Mouse (Mus musculus): ENCODE results near the gene Rhod. TPM values are rescaled to one million over a fixed set of nuclear protein-coding genes. Genes with fewer than 3 reads are reported as not detected.

The Rhod gene
- polyA plus RNA-seq, 1 experiment from 2014 or later, result 6.5 TPM

DNA sequence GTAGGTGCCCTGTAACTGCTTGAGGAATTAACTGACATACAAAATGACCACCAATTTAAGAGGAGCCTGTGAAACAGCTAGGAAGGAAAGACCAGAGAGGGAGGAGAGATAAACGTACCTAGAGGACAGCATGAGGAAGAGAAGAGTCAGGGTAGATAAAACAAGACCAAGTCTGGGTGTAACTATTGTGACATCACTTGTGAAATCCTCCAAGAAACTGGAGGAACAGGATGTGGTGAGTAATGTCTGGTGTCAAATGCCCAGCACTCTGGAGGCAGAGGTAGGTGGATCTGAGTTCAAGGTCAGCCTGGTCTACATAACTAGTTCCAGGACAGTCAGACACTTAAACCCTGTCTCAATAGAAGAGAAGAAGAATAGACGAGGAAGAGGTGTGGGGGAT is 30.2 kb downstream of the Rhod start:
- ATAC-seq (ENCODE audit: low read depth) (no peak), DNase-seq (no peak)
- 18% methylated on average over 2 of the region's 2 CpGs for WGBS (ENCODE audit: insufficient replicate concordance)
- no peaks in the 10 kb centered on the region for H3K9me3 ChIP-seq (replicated peaks)
- no peaks in the 10 kb centered on the region for H3K36me3 ChIP-seq
- H3K4me2 ChIP-seq, result no peak overlapping the region
- no peak overlapping the region for H3K9ac ChIP-seq
- no peaks in the 10 kb centered on the region for H3K27me3 ChIP-seq
- H3K4me1 ChIP-seq (replicated peaks), result no peaks in the 10 kb centered on the region
- no peak overlapping the region for H3K27ac ChIP-seq
- no peak overlapping the region for H3K4me3 ChIP-seq (replicated peaks)

DNA sequence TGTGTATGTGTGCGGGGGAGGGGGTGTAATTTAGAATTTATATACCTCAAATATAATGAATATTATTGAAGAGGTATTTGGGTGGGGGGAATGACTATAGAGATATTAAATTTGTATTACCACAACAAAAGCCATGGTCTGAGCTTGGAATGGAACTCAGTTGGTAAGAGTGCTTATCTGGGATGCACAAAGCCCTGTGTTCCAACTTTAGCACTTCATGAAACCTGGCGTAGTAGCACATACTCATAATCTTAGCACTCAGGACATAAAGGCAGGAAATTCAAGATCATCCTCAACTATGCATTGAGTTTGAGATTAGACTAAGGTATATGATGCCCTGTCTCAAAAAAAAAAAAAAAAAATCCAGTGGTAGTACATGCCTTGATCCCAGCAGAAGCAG is 34.4 kb downstream of the Rhod start:
- no peaks in the 10 kb centered on the region for H3K27me3 ChIP-seq
- no peak overlapping the region for H3K4me3 ChIP-seq (replicated peaks)
- no peak overlapping the region for H3K9ac ChIP-seq
- H3K9me3 ChIP-seq (replicated peaks), result no peaks in the 10 kb centered on the region
- no peaks in the 10 kb centered on the region for H3K4me1 ChIP-seq (replicated peaks)
- ATAC-seq (ENCODE audit: low read depth) (no peak), DNase-seq (no peak)
- 57% methylated on average over 2 of the region's 2 CpGs for WGBS (ENCODE audit: insufficient replicate concordance)
- no peak overlapping the region for H3K27ac ChIP-seq
- H3K4me2 ChIP-seq, result no peak overlapping the region
- no peaks in the 10 kb centered on the region for H3K36me3 ChIP-seq

DNA sequence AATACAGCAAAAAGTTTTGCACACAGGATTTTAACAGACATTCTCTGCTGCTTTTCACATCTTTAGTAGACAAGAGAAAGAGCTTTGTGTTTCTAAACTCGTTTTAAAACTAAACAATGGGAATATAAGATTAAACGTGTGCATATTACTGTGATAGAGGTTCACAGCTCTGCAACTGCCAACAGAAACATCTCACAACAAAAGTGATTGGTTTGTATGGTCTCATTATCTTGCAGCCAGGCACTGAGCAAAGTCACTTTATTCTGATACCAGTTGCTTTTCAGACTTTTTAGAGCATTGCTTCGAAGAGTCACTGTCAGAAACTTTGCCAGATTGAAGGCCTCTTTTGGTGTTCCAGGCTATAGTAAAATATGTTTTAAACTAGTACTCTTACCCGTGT is 40.3 kb downstream of the Rhod start:
- ATAC-seq (ENCODE audit: low read depth) (no peak), DNase-seq (no peak)
- no peak overlapping the region for H3K9ac ChIP-seq
- no peak overlapping the region for H3K4me3 ChIP-seq (replicated peaks)
- WGBS (ENCODE audit: insufficient replicate concordance), result 48% methylated on average over 4 of the region's 4 CpGs
- no peaks in the 10 kb centered on the region for H3K9me3 ChIP-seq (replicated peaks)
- H3K27me3 ChIP-seq, result peaks cover 10% of the 10 kb centered on the region
- H3K4me2 ChIP-seq, result no peak overlapping the region
- H3K4me1 ChIP-seq (replicated peaks), result peaks cover 25% of the 10 kb centered on the region
- H3K36me3 ChIP-seq, result no peaks in the 10 kb centered on the region
- H3K27ac ChIP-seq, result no peak overlapping the region

DNA sequence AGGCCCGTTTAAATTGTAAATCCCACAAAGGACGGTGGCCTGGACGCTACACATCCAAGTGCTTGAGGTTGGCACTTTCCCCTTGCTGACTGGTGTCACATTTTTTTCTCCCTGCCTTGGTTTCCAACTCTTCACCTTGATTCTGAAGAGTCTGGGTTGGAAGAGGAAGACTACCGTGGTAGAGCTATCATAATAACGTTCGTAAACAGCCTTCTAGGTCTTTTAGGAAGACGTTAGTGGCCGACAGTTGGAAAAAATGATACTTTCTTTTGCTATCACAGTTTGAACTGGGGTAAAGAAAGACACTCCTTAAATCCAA is 40.6 kb downstream of the Rhod start:
- Histone ChIP-seq H3K36me3 (peaks cover 2% of the 10 kb centered on the region), H3K27me3 (peaks cover 10% of the 10 kb centered on the region), H3K4me2 (peak overlapping the region; percentile 100), H3K9me3 (replicated peaks) (no peaks in the 10 kb centered on the region), H3K4me1 (replicated peaks) (peaks cover 27% of the 10 kb centered on the region), H3K9ac (peak overlapping the region; percentile 100), H3K4me3 (replicated peaks) (peak overlapping the region; percentile 100), H3K27ac (no peak overlapping the region)
- no peak for DNase-seq
- no peak for ATAC-seq (ENCODE audit: low read depth)
- whole genome bisulfite sequencing (ENCODE audit: insufficient replicate concordance), result 35% methylated on average over 8 of the region's 8 CpGs

DNA sequence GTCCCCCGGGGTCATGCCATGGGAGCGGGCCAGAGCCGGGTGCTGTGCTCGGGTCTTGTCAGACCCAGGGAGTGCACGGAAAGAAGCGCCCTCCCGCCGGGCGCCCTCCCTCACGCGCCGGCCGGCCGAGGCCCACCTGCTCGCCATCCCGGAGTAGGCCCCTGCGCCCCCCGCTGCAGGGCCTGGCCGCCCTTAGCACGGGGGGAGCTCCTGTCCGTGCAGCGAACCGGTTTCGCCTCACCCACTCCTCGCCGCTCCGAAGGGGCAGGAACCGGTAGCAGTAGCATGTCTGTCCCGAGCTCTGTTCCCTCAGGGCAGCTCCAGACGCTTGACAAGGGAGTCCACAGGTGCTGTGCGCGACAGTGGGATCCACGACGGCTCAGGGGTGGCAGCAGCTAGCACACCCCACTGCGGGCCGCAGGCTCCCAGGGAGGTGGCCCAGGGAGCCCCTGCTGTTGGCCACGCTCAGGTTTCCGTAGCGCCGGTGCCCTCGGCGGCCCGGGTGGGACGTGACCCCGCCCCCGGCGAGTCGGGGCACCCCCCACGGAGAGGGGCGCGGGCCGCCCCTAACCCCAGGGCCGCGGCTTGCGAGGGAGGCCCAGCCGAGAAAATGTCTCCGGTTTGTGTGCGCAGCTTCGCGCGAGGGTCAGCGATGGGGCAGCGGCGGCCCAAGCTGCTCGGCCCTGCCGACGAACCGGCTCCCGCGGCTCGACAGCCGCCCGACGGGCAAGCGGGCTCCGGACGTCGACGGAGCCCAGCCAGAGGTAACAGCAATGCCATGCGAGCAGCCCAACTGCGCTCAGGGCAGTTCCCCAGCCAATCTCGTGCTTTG is 41.2 kb downstream of the Rhod start, which contains the start of gene Kdm2a:
Gene Kdm2a (minus strand): TSS at position 488 of the 832 bp plus-strand sequence.
- ATAC-seq (ENCODE audit: low read depth), result peak; percentile 26
- Histone ChIP-seq H3K4me2 (peak within 1 kb of the TSS; percentile 100), H3K36me3 (peaks cover 7% of the 10 kb centered on the region), H3K4me3 (replicated peaks) (peak within 1 kb of the TSS; percentile 100), H3K27me3 (peaks cover 10% of the 10 kb centered on the region), H3K4me1 (replicated peaks) (peaks cover 33% of the 10 kb centered on the region), H3K27ac (peak within 1 kb of the TSS; percentile 97), H3K9me3 (replicated peaks) (no peaks in the 10 kb centered on the region), H3K9ac (peak within 1 kb of the TSS; percentile 100)
- WGBS (ENCODE audit: insufficient replicate concordance), result 1% methylated on average over 82 of the region's 82 CpGs
- DNase-seq, result peak; percentile 51

DNA sequence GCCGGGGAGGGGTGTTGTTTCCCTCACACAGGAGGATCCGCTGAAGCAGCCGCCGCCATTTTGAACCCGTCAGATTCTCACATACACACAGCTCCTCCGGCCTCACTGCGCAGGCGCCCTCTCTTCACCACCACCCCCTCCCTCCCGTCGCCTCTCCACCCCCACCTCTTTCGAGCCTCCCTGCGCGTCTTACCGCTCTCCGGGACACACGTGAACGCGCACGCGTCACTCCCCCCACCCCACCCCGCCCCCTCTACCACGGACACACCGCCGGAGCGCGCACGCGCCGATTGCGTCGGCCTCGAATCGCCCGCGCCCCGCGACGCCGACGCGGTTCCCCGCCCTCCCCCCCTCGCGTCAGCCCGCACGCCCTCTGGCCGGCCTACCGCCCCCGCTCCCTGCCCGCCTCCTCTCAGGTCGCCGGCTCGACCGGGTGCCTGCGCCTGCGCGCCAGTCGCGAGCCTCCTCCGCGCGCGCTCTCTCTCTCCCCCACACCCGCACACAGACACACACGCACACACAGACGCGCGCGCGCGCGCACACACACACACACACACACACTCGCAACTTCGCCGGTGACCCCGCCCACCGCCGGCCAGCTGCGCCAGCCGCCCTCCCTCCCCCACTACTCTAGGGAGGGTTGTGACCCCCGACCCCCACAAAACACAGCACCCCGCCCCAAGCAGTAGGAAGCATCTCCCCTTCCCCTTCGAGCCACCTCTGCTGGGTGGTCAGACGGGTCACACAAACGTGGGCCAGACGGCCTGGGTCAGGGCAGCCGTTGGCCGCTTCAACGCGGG is 42.0 kb downstream of the Rhod start:
- peak; percentile 93 for DNase-seq
- WGBS (ENCODE audit: insufficient replicate concordance), result under 1% methylated on average over 36 of the region's 90 CpGs
- Histone ChIP-seq H3K9ac (peak overlapping the region; percentile 100), H3K4me3 (replicated peaks) (peak overlapping the region; percentile 100), H3K4me1 (replicated peaks) (peaks cover 38% of the 10 kb centered on the region), H3K36me3 (peaks cover 12% of the 10 kb centered on the region), H3K27me3 (peaks cover 10% of the 10 kb centered on the region), H3K4me2 (peak overlapping the region; percentile 100), H3K9me3 (replicated peaks) (no peaks in the 10 kb centered on the region), H3K27ac (peak overlapping the region; percentile 97)
- ATAC-seq (ENCODE audit: low read depth), result peak; percentile 91

DNA sequence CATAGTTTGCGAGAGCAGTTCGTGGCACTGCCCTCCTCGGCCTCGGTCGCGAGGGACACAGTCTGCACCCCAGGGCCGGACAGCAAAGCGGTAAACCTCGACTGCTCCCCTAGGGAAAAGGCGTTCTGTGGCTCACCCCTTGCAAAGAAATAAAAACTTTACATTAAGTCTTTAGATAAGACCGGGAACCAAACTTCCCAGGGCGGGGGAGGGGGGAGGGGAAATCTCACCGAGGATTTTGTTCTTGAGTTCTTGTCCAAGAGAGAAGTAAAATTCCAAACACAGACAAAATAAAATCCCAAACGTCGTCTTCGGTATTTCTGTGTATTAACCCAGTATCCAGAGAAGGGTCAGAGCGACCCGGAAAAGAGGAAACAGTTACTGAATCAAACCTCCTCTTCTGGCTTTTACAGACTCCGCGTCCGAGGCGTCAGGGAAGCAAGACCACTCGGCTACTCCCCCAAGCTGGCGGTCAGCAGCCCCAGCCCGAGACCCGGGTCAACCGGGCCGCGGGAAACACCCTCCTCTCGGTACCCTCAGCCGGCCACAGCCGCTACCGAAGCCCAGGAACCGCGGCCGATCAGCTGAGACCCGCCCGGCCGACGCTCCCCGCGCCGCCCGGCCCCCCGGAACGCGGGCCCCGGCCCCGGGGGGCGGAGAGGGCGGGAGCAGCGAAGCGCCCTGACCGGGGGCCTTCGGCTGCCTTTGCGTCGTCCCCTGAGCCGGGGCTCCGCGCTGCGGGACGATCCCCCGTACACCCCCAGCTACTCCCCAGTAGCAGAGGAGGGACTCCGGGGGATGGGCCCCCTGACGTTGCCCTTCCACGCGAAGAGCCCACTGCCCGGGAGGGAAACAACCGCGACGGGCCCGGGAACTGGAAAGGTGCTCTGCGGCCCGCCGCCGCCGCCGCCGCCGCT is 42.9 kb downstream of the Rhod start:
- H3K4me3 ChIP-seq (replicated peaks), result peak overlapping the region; percentile 100
- peaks cover 38% of the 10 kb centered on the region for H3K4me1 ChIP-seq (replicated peaks)
- no peaks in the 10 kb centered on the region for H3K9me3 ChIP-seq (replicated peaks)
- DNase-seq (peak; percentile 29), ATAC-seq (ENCODE audit: low read depth) (peak; percentile 19)
- H3K4me2 ChIP-seq, result peak overlapping the region; percentile 100
- peaks cover 10% of the 10 kb centered on the region for H3K27me3 ChIP-seq
- H3K36me3 ChIP-seq, result peaks cover 12% of the 10 kb centered on the region
- H3K27ac ChIP-seq, result peak overlapping the region; percentile 97
- peak overlapping the region; percentile 100 for H3K9ac ChIP-seq
- 1% methylated on average over 71 of the region's 80 CpGs for WGBS (ENCODE audit: insufficient replicate concordance)

DNA sequence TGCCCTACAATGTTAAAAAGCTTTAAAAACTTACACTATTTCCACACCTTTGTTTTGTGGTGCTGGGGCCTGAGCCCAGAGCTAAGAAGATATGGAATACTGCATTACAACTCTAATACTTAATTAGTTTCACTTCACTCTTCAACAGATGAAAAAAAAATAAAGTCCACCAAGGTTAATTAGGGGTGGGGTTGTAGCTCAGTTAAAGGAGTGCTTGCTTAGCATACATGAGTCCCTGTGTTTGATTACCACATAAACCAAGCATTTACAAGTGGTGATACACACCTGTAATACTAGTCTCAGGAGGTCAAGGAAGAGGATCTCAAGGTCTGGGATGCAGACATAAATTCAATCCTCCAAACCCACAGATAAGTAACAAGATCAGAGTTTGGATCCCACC is 52.0 kb downstream of the Rhod start:
- DNase-seq (no peak), ATAC-seq (ENCODE audit: low read depth) (no peak)
- peaks cover 35% of the 10 kb centered on the region for H3K36me3 ChIP-seq
- H3K9me3 ChIP-seq (replicated peaks), result no peaks in the 10 kb centered on the region
- H3K4me2 ChIP-seq, result no peak overlapping the region
- H3K4me3 ChIP-seq (replicated peaks), result no peak overlapping the region
- H3K9ac ChIP-seq, result no peak overlapping the region
- 0 out of 2 replicates have a peak, but pooled peaks cover 5% of the 10 kb centered on the region for H3K4me1 ChIP-seq (replicated peaks)
- no peaks in the 10 kb centered on the region for H3K27me3 ChIP-seq
- no peak overlapping the region for H3K27ac ChIP-seq

DNA sequence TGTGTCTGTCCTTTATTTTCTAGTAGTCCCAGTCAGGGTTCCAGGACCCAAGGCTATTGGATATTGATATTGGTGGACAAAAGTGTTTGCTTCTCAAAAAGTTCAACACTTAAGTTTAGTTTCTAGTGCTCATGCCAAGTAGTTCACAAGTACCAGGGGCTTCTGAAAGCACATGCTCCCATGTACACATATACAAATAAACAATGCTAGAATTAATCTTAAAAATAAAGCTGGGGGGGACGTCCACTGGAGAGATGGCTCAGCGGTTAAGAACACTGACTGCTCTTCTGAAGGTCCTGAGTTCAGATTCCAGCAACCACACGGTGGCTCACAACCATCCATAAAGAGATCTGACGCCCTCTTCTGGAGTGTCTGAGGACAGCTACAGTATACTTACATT is 54.2 kb downstream of the Rhod start:
- Histone ChIP-seq H3K4me2 (no peak overlapping the region), H3K27ac (no peak overlapping the region), H3K4me3 (replicated peaks) (no peak overlapping the region), H3K9ac (no peak overlapping the region), H3K27me3 (no peaks in the 10 kb centered on the region), H3K4me1 (replicated peaks) (peaks cover 10% of the 10 kb centered on the region), H3K36me3 (peaks cover 35% of the 10 kb centered on the region), H3K9me3 (replicated peaks) (no peaks in the 10 kb centered on the region)
- ATAC-seq (ENCODE audit: low read depth), result no peak
- WGBS (ENCODE audit: insufficient replicate concordance), result 79% methylated on average over 4 of the region's 4 CpGs
- no peak for DNase-seq

DNA sequence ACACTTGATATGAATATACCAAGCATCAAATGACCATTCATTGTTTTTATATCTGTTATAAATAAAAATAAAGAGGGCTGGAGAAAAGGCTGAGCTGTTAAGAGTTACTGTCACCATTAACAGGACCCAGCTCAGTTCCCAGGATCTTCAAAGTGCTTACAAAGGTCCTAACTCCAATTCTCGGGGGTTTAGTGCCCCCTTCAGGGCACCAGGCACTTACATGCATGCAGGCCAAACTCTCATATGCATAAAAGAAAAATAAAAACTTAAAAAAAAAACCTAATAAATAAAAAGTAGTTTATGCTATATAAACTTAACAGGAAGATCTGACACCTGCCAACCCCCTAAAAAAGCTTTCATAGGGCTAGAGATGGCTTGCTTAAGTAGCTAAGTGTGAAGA is 54.9 kb downstream of the Rhod start:
- H3K9me3 ChIP-seq (replicated peaks), result no peaks in the 10 kb centered on the region
- no peak overlapping the region for H3K4me2 ChIP-seq
- DNase-seq (no peak), ATAC-seq (ENCODE audit: low read depth) (no peak)
- H3K4me1 ChIP-seq (replicated peaks), result peaks cover 10% of the 10 kb centered on the region
- 27% methylated on average over 1 of the region's 1 CpGs for WGBS (ENCODE audit: insufficient replicate concordance)
- H3K4me3 ChIP-seq (replicated peaks), result no peak overlapping the region
- no peak overlapping the region for H3K27ac ChIP-seq
- peaks cover 38% of the 10 kb centered on the region for H3K36me3 ChIP-seq
- H3K27me3 ChIP-seq, result no peaks in the 10 kb centered on the region
- H3K9ac ChIP-seq, result no peak overlapping the region

DNA sequence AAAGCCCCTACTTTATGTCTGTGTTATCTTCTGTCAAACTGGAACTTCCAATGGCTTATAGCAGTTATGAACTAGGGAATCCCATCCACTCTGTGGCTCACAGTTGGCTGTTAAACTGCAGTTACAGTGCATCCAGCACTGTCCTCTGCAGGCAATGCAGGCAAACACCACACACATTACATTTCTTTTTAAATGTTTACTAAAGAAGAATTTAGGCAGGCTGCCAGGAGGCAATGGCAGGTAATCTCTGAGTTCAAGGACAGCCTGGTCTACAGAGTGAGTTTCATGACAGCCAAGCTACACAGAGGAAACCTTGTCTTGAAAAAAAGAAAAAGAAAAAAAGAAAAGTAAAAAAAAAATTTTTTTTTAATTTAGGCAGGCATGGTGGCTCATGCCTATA is 55.9 kb downstream of the Rhod start:
- no peak for DNase-seq

More for the DNA sequence above, 55.9 kb downstream of the Rhod start:
- H3K9me3 ChIP-seq (replicated peaks), result no peaks in the 10 kb centered on the region
- no peak overlapping the region for H3K4me2 ChIP-seq
- H3K27ac ChIP-seq, result no peak overlapping the region
- ATAC-seq (ENCODE audit: low read depth), result no peak
- H3K9ac ChIP-seq, result no peak overlapping the region
- peaks cover 10% of the 10 kb centered on the region for H3K4me1 ChIP-seq (replicated peaks)
- H3K4me3 ChIP-seq (replicated peaks), result no peak overlapping the region
- H3K27me3 ChIP-seq, result no peaks in the 10 kb centered on the region
- H3K36me3 ChIP-seq, result peaks cover 35% of the 10 kb centered on the region

All from liver, embryonic 13.5 days (tissue).